Mouse (Mus musculus): Measurements from ENCODE around the gene Ncmap.

DNA sequence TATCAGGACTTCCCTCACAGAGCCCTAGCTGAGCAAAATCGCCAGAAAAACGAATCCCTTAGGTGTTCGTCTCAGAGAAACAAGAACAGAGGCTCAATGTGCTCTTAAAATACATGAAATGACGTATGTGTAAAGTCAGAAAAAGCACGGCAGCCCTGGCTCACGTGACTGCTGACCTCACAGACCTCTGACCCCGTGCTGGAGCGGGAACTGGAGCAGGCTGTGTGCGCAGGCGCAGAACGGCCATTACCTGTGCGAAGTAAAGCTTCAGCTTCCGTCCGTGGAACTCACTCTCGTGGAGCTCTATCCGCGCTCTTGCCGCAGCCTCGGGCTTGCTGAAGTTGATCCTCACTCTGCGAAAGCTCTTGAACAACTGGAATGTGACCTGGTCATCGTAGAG lies 22.0 kb upstream of the Ncmap start:
- TF ChIP-seq POLR2A (IDR thresholded peaks at IDR 0.05; ENCODE audit: control insufficient read depth, low read depth, low read length) (no peak), CTCF (IDR thresholded peaks at IDR 0.05; ENCODE audit: control insufficient read depth, insufficient read depth, insufficient replicate concordance, low read depth, low read length) (no peak)
